Mouse (Mus musculus) lung, postnatal 36 days (tissue): Measurements from ENCODE around the gene Kcna10.

ENCODE experiments used
- DNase-seq: peaks from one replicate; pipeline ENCODE4 v3.0.0; 2022; ENCODE audit warnings: mixed read lengths

Gene Kcna10

GRCm38 (mm10) chr3:107205170-107205569, 22.3 kb downstream of the Kcna10 start:
- no peak for DNase-seq

GRCm38 (mm10) chr3:107205994-107206393, 23.1 kb downstream of the Kcna10 start:
- peak; percentile 87 for DNase-seq

- DNase-seq = no peak
These were observed 23.8 kb downstream of the Kcna10 start for GRCm38 (mm10) chr3:107206490-107207150.

GRCm38 (mm10) chr3:107207625-107208253, 24.9 kb downstream of the Kcna10 start:
- DNase-seq = peak; percentile 16

- no peak for DNase-seq
These were observed 31.8 kb downstream of the Kcna10 start for GRCm38 (mm10) chr3:107214606-107215005.

GRCm38 (mm10) chr3:107216400-107217100, 33.7 kb downstream of the Kcna10 start:
- no peak for DNase-seq

- no peak for DNase-seq
These were observed 34.2 kb downstream of the Kcna10 start for GRCm38 (mm10) chr3:107217101-107217480.

GRCm38 (mm10) chr3:107218572-107218971, 35.7 kb downstream of the Kcna10 start:
- no peak for DNase-seq

- no peak for DNase-seq
These were observed 38.8 kb downstream of the Kcna10 start, which contains the start of gene Cym for GRCm38 (mm10) chr3:107221608-107222007. TSS of gene Cym (minus strand) at chr3:107221732.

- DNase-seq = peak; percentile 9
These were observed 40.4 kb downstream of the Kcna10 start for GRCm38 (mm10) chr3:107223230-107223629.

- no peak for DNase-seq
These were observed 43.0 kb downstream of the Kcna10 start for GRCm38 (mm10) chr3:107225820-107226219.

- DNase-seq = no peak
These were observed 46.4 kb downstream of the Kcna10 start for GRCm38 (mm10) chr3:107229221-107229620.

GRCm38 (mm10) chr3:107229822-107230221, 47.0 kb downstream of the Kcna10 start:
- no peak for DNase-seq

- no peak for DNase-seq
These were observed 47.7 kb downstream of the Kcna10 start, which contains the start of gene A630076J17Rik for GRCm38 (mm10) chr3:107230527-107230926. TSS of gene A630076J17Rik (plus strand) at chr3:107230614.

GRCm38 (mm10) chr3:107231202-107231601, 48.3 kb downstream of the Kcna10 start:
- no peak for DNase-seq

- DNase-seq = peak; percentile 86
These were observed 50.5 kb downstream of the Kcna10 start for GRCm38 (mm10) chr3:107233351-107233813.

- no peak for DNase-seq
These were observed 51.1 kb downstream of the Kcna10 start for GRCm38 (mm10) chr3:107233945-107234344.

GRCm38 (mm10) chr3:107238051-107238450, 55.2 kb downstream of the Kcna10 start:
- DNase-seq = no peak

GRCm38 (mm10) chr3:107238471-107238980, 55.7 kb downstream of the Kcna10 start:
- DNase-seq = no peak

- DNase-seq = no peak
These were observed 56.8 kb downstream of the Kcna10 start, which contains the start of gene Prok1 for GRCm38 (mm10) chr3:107239607-107240006. TSS of gene Prok1 (minus strand) at chr3:107239707.

GRCm38 (mm10) chr3:107241389-107242094, 58.7 kb downstream of the Kcna10 start:
- DNase-seq = no peak
